Mouse (Mus musculus) bone marrow, adult 2 months (tissue): ENCODE results near the gene Mrpl48.

Source experiments
- CTCF ChIP-seq: fragments of 200-500 bp; IDR thresholded peaks from 2 replicates; pipeline ENCODE4 v1.5.1; 2011; ENCODE audit warnings: low read length, control low read depth; ENCODE audit not compliant: control insufficient read depth, insufficient read depth
- POLR2A ChIP-seq: fragments of 200-500 bp; IDR thresholded peaks from 2 replicates; pipeline ENCODE4 v1.6.1; 2011; ENCODE audit warnings: low read depth, mild to moderate bottlenecking, control low read depth, low read length, borderline replicate concordance; ENCODE audit not compliant: control insufficient read depth

DNA sequence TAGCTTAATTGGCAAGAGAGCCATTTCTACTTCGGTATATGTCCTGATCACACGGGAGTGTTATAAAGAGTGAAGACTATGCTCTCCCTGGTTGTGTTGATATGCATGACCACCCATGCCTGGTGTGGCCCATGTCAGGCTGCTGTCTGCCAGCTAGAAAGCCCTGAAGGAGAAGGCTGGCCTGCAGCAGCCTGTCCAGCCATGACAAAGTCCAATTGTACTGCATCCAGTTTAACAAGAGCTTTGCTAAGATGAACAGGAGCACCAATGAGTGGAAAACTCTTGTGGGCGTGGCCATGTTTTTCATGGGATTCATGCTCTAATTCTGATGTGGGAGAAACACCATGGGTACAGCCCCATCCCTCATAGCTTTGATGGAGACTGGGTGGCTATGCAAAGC is 16.4 kb upstream of the Mrpl48 start:
- no peak for TF ChIP-seq CTCF
- TF ChIP-seq POLR2A: no peak
